Mouse (Mus musculus) myocyte (in vitro differentiated cells): ENCODE measurements around the gene Usp2.

Source experiments
- CEBPB ChIP-seq: IDR thresholded peaks from 2 replicates; pipeline ENCODE4 v1.6.1; 2011; ENCODE audit warnings: mild to moderate bottlenecking, moderate library complexity; ENCODE audit not compliant: poor library complexity, insufficient read depth, severe bottlenecking
- E2F4 ChIP-seq: IDR thresholded peaks from one replicate; pipeline ENCODE4 v1.6.1; 2011; ENCODE audit warnings: mild to moderate bottlenecking, control low read depth, moderate library complexity; ENCODE audit not compliant: insufficient read depth
- MAX ChIP-seq: IDR thresholded peaks from one replicate; pipeline ENCODE4 v1.6.1; 2011; ENCODE audit warnings: low read depth, mild to moderate bottlenecking, control low read depth
- MYOD1 ChIP-seq, 3 experiments: IDR thresholded peaks; one replicate each; pipeline ENCODE4 v1.6.1; 2011; ENCODE audit warnings: control low read depth in 2 of 3, low read depth in 2 of 3, mild to moderate bottlenecking in 2 of 3, moderate library complexity in 1 of 3; ENCODE audit not compliant: insufficient read length in 2 of 3, control insufficient read depth in 1 of 3
- POLR2A ChIP-seq: IDR thresholded peaks from one replicate; pipeline ENCODE4 v1.6.1; 2011; ENCODE audit warnings: low read depth, mild to moderate bottlenecking, control low read depth, moderate library complexity; ENCODE audit not compliant: insufficient read length
- POLR2AphosphoS2 ChIP-seq: IDR thresholded peaks from one replicate; pipeline ENCODE4 v1.6.1; 2011; ENCODE audit warnings: low read depth, control low read depth; ENCODE audit not compliant: insufficient read length

GRCm38 (mm10) chr9:44144023-44144717 is 77.3 kb downstream of the Usp2 start:
- TF ChIP-seq E2F4 (no peak), CEBPB (no peak), POLR2A (no peak), MAX (no peak), MYOD1 (IDR thresholded peaks at IDR 0.05; ENCODE audit: control insufficient read depth in 1 of 3, insufficient read length in 2 of 3, low read depth in 2 of 3) (no peak), POLR2AphosphoS2 (no peak)
